Mouse (Mus musculus) leukemia stem cell, adult 10-12 weeks (primary cell): ENCODE measurements around the gene Zscan26. TPM values are rescaled to one million over a fixed set of nuclear protein-coding genes. Genes with fewer than 3 reads are reported as not detected.

ENCODE experiments used
- polyA plus RNA-seq: library from polyadenylated mRNA; stranded (reverse); fragments of >175 nt; gene quantifications from 2 replicates; pipeline ENCODE4 v1.2.3, GENCODE M21; 2012; ENCODE audit warnings: low replicate concordance

The Zscan26 gene
- 2.7 and 3.7 TPM in 2 replicates for polyA plus RNA-seq

GRCm38 (mm10) chr13:21453449-21453848 is at the start of gene Zscan26:
TSS of gene Zscan26 (minus strand) at chr13:21453730.

GRCm38 (mm10) chr13:21501182-21501581 is 47.7 kb upstream of the Zscan26 start, which contains the start of gene Gm11273:
TSS of gene Gm11273 (minus strand) at chr13:21501418.

GRCm38 (mm10) chr13:21495080-21495479 is 41.5 kb upstream of the Zscan26 start, which contains the start of gene AK157302:
TSS of gene AK157302 (plus strand) at chr13:21495223.

GRCm38 (mm10) chr13:21478759-21479670 is 25.5 kb upstream of the Zscan26 start, which contains the start of the genes Zkscan4 and Gm10065:
TSS of gene Zkscan4 (plus strand) at chr13:21478907.
TSS of gene Gm10065 (minus strand) at chr13:21479441.

GRCm38 (mm10) chr13:21468061-21469019 is 14.8 kb upstream of the Zscan26 start, which contains the start of gene Nkapl:
TSS of gene Nkapl (minus strand) at chr13:21468509.

GRCm38 (mm10) chr13:21440503-21441206 is 12.9 kb downstream of the Zscan26 start, which contains the start of gene Pgbd1:
TSS of gene Pgbd1 (minus strand) at chr13:21441058.

GRCm38 (mm10) chr13:21402287-21402846 is 51.2 kb downstream of the Zscan26 start, which contains the start of gene Zkscan3:
TSS of gene Zkscan3 (minus strand) at chr13:21402755.

Other genes starting within 250 kb of the Zscan26 start
- not detected in 2 replicates for gene Gpx5, start 161.0 kb downstream of the Zscan26 start, polyA plus RNA-seq
- gene Gpx6, start 141.6 kb downstream of the Zscan26 start, polyA plus RNA-seq = not detected in 2 replicates
- not detected in 2 replicates for gene Olfr1367, start 106.8 kb downstream of the Zscan26 start, polyA plus RNA-seq
- gene Zscan12, start 90.9 kb downstream of the Zscan26 start, polyA plus RNA-seq = 1.4 and 1.5 TPM in 2 replicates
- 4.3 and 6.0 TPM in 2 replicates for gene Zkscan3, start 51.0 kb downstream of the Zscan26 start, polyA plus RNA-seq
- 0.08 and 0.80 TPM in 2 replicates for gene Pgbd1, start 12.7 kb downstream of the Zscan26 start, polyA plus RNA-seq
- 4.1 and 6.4 TPM in 2 replicates for gene Nkapl, start 14.8 kb upstream of the Zscan26 start, polyA plus RNA-seq
- not detected in 2 replicates for gene Zkscan4, start 25.2 kb upstream of the Zscan26 start, polyA plus RNA-seq
- not detected in 2 replicates for gene Gm10065, start 25.7 kb upstream of the Zscan26 start, polyA plus RNA-seq
- gene AK157302, start 41.5 kb upstream of the Zscan26 start, polyA plus RNA-seq = not detected in 2 replicates
- 8.3 and 12.1 TPM in 2 replicates for gene Gm11273, start 47.7 kb upstream of the Zscan26 start, polyA plus RNA-seq
- 0.74 and 1.9 TPM in 2 replicates for gene Zkscan8, start 77.4 kb upstream of the Zscan26 start, polyA plus RNA-seq
- gene Olfr1366, start 89.1 kb upstream of the Zscan26 start, polyA plus RNA-seq = not detected in 2 replicates
- gene Olfr1535, start 106.2 kb upstream of the Zscan26 start, polyA plus RNA-seq = not detected in 2 replicates
- gene Olfr1364, start 128.0 kb upstream of the Zscan26 start, polyA plus RNA-seq = not detected in 2 replicates
- gene Olfr1362, start 160.3 kb upstream of the Zscan26 start, polyA plus RNA-seq = not detected in 2 replicates
- not detected in 2 replicates for gene Olfr11, start 188.8 kb upstream of the Zscan26 start, polyA plus RNA-seq
- gene Olfr1361, start 209.7 kb upstream of the Zscan26 start, polyA plus RNA-seq = not detected in 2 replicates
- not detected in 2 replicates for gene Olfr1360, start 223.7 kb upstream of the Zscan26 start, polyA plus RNA-seq
- not detected in 2 replicates for gene Olfr1359, start 244.4 kb upstream of the Zscan26 start, polyA plus RNA-seq